Mouse (Mus musculus) CD4-positive helper T cell, adult 2 months (primary cell): ENCODE measurements around the gene Skap2.

Experiments used
- DNase-seq: peaks from one replicate; pipeline ENCODE4 v3.0.0-alpha.2; 2012; ENCODE audit warnings: low read depth, missing footprints, low spot score

Skap2 gene

DNA sequence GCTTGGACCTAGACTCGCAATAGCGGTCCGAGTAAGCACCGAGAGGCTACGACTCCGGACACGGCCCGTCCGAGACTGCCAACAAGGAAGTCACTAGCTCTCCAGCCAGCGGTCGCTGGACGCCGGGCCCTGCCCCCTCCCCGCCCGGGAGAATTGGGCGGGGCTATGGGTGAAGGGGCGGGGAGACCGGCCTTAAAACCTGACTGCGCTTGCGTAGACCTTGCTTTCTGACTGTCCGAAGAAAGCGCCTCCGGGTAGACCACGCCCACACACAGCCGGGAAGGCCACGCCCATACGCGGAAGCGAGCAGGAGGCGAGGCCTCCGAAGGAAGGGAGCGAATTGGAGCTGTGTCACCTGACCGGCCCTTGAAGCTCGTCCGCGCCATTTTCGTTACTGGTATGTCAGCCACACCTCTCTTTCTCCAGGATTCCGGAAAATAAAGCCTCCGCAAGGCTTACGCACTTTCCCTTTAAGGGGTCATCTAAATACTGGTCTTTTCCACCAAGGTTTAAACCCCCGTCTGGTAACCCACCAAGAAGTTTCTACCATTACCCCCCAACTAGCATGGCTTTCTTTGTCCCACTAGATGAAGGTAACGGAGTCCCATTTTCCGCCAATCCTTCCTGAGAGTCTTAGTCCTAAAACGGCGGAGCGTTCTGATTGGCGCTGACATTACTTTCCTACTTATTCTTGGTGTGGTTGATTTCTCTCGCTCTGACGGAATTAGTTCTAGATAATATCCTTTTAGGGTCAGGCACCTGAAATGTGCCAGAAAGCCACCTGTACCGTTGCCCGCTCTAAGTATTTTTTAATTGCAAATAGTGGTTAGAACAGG is at the start of gene Skap2:
TSS of gene Skap2 (minus strand) at position 141 of the 836 bp plus-strand sequence.
- peak; percentile 97 for DNase-seq

DNA sequence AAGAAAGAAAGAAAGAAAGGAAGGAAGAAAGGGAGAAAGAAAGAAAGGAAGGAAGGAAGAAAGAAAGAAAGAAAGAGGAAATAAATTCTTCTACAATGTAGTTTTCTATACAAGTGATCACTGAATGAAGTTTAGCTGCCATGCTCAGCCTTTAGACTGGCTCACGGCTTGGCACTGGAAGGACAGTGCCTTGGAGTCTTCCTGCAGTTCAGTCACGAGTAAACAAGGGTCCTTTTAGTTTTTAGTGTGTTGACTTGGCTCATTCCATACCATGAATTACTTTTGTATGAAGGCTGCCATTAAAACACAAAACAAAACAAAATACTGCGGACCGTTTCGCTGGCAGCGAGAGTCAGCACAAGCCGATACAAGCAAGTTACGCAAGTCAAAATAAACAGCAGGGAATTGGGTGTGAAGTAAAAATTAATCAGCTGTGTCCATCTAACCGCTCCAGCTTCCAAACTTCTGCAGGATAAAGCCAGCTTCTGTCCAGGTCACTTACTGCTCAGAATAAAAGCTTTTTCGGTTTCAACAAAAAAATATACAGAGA is 46.6 kb upstream of the Skap2 start:
- DNase-seq = no peak

DNA sequence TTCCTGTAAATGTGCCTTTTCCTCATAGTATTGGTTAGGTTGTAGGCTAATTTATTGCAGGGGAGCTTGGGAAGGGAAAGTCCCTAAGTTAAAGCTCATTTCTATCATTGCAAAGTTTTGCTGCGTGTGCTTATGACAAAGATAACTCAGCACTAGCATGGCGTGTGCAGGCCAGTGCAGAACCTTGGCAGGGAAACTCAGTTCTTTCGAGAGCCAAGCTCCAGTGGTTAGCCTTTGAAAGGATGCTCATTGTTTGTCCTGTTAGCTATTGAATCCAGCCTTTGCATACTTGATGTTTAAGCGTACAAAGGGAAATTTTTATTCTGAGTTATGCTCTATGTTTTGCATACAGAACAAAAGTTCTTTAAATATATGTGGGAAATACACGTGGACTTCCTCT is 45.8 kb upstream of the Skap2 start:
- DNase-seq = no peak

DNA sequence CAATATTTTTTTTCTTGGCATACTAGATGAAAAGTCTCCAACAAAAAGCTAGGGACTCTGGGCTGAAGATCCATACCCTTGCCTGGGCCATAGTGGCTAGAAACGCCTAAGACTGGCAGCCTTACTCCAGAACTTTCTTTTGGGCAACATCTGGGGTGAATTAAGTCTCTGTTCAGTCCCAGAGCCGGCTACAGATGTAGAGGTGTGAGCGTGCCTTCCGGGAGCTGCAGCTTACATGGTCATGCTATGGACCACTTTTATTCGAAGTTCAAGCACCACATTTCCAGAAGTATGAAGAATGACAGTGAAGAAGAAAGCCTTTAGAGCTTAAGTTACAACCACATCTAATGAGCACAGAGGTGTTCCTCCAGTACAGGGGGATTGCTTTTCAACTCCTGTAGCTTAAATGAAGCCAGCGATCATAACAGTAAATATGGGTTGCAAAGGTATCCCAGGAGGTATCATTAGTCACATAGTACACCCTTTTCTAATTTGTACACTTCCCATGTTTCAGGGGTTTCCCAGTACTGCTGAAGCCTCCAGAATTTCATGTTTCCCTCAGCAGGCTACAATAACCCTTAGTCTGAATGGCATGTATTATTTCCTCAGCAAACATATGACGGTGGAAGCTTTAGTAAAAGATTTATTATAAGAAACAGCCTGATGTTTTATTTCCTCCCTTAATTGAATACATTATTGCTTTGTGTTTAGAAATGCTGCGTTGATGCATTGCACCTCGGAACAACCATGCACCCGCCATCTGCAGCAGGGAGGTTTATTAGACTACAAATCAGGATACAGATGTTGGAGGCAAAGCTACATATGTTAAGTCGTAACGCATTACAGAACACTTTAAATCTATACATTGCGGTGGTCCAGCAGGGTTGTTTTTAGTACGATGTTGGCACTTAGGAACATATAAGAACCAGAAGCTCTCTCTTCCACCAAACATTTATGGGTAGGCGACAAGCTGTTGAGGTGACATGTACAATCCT is 41.5 kb upstream of the Skap2 start:
- DNase-seq = no peak

DNA sequence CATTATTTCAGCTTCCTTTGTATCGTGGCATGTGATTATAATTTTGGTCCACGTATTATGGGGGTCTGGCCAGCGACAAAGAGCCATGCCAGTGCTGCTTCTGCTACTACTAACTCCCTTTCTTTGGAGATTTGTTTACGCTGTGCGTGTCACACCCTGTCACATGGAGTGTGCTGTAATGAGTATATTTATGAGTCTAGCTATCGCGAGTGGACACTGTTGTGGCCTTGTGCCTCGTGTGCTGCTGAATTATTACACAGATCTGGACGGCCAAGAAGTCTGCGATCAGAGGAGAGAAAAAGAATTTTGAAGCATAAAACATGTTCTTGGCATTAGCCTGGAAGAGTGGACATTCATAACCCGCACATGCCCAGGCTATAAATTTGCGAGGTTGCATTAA is 37.7 kb upstream of the Skap2 start:
- DNase-seq = no peak

DNA sequence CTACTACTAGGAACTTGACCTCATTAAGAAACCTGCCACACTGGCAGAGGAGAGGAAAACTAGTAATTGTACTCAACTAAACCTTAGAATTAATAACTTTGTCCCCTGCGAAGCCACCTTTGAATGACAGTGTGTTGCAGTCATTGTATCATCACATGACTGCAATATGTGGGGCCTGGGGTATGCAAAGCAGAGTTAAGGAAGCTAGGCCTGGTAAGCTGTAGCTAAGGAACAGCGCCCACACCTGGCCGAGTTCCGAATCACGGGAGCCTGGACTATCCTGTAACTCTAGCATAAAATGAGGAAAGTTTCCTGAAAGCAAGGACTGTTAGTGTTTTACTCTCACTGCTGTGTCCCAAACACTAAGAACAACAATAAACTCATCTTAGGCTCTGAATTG is 33.2 kb upstream of the Skap2 start:
- no peak for DNase-seq

DNA sequence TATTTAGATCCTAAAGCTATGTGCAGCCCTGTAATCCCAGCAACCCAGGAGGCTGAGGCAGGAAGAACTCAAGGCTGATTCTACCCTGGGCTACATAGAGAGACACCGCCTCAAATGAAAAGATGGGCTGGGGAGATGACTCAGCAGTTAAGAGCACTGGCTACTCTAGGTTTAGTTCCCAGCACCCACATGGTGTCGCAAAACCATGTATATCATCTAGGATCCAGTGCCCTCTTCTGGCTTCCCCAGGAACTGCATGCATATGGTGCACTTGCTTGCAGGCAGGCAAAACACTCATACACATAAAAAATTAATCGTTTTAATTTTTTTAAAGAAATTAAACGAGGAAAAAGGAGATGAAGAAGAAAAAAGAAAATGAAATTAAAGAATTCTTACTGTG is 23.7 kb upstream of the Skap2 start:
- peak; percentile 7 for DNase-seq

DNA sequence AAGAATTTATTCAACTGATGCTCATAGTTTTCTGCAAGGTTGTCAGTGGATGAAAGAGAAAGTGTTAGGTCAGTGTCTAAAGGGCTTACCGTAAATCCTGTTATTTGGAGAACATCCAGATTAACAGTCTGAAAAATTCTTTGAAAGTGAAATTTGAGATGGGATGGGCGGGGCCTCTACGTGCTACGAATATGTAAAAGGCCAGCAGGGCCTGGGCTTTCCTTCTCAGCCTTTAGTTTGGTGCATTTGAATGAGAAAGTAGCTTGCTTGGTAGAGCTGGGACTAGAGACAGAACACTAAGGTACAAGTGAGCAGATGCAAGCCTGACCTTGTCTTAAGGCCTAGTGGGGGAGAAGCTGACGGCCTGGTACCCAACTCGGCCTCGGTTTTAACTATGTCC is 18.8 kb upstream of the Skap2 start:
- no peak for DNase-seq

DNA sequence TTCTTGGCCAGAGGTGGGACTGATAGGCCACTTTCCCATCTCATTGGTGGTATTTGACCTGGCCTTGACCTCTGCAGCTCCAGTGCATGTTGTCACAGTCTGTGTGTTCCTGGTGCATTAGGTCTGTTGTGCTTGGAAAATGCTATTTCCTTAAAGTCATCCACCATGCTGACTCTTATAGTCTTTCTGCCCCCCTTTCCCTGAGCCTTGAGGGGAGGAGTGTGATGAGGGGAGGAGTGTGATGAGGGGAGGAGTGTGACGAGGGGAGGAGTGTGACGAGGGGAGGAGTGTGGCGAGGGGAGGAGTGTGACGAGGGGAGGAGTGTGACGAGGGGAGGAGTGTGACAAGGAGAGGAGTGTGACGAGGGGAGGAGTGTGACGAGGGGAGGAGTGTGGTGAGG is 15.8 kb upstream of the Skap2 start:
- no peak for DNase-seq

DNA sequence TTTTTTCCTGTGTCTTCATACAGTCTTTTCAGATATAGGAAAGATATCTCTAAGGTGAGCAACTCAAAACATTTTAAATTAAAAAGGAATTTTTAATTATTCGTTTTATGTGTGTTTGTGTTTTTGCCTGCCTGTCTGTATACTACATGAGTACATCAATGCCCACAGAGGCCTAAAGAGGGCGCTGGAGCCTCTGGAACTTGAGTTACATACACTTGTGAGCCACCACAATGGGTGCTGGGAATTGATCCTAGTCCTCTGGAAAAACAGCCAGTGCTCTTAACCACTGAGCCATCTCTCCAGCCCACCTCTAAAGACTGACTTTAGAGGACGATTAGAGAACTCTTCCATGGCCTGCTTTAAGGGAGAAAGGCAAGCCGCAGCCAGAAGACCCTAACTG is 14.8 kb upstream of the Skap2 start:
- DNase-seq = no peak

DNA sequence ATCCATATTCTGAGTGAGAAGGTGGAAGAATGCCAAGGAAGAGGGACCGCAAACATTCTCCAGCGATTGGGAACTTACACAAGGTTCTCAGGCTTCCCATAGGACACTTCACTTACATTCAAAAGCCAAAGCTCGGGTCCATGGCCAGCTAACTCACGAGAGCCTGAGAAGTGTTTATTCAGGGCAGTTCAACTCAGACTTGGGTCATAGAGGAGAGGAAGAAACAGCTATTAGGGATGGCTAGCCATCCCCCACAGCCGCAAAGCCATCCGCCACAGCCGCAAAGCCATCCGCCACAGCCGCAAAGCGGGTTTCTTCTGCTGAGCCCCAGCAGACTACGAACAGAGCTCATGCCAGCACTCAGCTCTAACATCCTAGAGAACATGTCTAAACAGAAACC is 13.9 kb upstream of the Skap2 start:
- no peak for DNase-seq

DNA sequence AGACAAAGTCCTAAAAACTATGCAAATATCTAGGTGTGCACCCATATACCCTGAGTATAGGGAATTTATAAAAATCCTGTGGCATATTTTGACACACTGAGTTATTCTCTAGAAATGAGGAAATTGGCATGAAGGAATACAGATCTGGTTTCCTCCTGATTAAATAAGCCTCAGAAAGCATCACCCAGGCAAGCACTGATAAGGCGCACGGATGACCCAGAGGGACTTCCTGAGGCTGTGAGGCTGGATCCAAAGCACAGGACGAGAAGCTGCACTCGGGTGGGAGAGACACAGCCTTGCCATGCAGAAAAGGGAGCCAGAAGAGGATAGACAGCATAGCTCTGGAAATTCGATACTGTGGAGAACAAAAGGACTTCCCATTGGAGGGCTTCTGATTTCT is 12.4 kb upstream of the Skap2 start:
- DNase-seq = no peak

DNA sequence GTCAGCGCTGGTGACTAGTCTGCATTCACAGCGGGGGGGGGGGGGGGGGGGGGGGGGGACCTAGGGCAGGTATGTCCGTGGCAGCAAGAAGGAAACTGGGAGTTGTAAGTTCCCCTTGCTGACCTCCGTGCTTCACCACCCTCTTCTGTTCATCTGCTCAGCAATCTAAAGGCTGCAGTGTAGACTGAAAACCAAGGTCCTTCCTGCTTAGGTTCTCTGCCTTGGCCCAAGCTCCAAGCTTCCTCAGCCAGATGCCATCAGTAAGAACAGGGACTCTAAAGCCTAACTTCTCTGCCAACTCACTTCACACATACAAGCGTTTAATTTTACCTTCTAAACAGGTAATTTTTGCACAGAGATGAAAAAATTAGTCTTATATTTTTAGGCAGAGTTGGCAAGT is 10.0 kb upstream of the Skap2 start:
- no peak for DNase-seq

DNA sequence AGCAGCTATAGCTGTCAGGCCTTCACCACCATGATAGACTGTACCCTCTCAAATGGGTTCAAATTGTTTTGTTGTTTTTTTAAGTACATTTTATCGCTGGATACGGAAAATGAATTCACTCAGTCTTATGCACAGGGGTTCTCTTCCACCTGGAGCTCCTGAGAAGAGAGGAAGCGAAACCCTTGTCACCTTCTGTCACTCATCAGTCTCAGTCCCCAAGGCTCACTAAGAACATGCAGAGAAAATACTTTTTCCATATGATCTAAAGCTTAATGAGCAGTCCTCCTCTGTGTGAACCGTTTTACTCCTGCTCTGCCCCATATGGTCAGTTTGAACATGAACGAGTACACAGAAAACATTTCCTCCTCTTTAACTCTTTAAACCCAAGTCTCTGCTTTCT is 7.9 kb upstream of the Skap2 start:
- DNase-seq = no peak

DNA sequence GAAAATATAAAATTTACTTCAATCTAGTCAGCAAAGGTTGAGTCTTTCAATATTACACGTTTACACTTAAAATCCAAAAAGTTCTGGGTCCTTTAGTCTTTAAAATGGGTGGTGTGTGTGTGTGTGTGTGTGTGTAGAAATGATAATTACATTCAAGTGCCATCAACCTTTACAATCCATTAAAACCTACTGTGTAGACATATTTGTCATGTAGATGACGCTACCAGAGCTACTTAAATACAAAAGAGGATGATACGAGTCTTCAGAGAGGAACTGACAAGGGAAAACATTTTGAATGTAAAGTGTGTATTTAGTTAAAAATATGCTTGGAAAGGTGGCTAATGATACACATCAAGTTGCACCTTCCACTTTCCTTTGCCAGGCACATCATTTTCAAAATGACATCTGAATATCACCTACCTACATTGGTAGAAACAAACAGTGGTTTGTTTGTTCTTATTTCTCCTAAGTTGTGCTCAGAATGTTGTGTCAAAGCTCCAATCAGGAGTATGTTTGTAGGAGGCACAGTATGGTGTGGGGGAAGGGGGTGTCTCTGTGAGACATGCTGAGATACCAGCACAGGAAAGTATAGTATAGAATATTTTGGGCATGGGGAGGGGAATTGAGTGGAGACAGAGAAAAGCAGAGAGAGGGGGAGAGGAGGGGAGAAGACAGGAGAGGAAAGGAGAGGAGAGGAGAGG is 1.0 kb upstream of the Skap2 start:
- no peak for DNase-seq

DNA sequence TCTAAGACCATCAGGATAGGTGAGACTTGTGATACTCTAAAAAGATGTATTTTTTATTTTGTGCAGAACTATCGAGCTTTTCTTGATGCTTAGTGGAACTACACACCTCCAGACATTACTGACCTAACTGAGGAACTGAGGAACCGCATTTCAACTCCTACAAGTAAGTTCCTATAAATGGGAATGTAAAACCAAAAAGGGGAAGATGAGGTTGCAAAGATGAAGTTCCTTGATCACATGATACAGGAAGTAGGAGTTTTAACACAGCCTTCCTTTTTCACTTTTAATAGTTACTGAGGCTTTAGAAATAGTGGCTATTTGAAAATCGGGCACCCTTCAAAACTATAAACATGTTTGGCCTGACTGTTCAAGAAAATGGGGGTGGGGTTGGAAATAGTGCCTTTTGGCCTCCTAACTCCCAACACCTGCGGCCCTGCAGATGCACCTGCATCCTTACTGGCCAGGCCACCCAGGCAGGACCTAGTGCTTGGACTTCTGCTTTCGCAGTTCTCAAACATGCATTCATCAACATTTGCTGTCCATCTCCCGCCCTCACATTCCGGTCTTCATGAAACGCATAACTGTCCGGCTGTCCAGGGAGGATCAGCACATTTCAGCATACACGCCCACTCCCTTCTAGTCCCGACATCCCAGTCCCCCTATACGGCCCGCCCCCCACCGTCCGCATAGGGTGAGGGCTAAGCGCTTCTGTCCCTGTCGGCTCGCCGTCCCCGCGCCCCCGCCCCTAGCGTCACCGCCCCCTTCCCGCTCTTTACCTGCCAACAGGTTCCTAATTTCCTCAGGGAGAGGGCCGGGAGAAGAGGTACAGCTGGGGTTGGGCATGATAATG is 565 bp downstream of the Skap2 start:
- DNase-seq = no peak

DNA sequence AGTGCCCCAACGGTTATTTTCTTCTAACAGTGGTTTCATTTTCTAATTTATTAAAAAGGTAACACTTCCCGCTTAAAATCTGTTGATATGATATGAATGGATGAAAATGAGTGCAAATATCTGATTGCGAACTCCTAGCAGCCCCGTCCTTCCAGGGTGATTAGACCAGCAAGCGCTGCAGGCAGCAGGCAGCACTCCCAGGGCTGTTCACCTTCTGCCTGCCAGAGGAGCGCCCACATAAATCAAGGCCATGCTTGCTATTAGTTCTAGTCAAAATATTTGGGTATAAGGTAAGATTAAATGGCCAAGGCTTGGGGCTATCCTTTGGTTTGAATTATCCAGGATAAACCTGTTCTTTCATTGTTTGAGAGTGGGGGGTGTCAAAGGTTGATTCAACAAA is 3.0 kb downstream of the Skap2 start:
- no peak for DNase-seq

DNA sequence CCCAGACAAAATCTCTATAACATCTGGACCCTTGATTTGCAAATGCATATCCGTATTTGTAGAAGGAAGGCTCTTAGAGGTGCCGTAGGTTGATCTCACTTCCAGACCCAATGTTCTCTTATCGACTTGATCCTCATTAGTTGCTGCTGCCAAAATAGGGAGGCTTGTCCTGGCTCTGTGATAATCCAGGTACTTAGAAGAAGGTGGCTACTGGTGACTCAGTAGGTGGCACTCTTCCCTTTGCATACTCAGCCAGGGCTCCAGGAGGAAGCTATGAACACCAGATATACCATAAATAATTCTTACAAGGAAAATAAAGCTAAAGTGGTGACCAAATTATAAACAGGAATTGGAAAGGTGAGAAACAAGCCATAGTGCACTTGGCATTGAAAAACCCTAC is 3.6 kb downstream of the Skap2 start:
- DNase-seq = no peak

DNA sequence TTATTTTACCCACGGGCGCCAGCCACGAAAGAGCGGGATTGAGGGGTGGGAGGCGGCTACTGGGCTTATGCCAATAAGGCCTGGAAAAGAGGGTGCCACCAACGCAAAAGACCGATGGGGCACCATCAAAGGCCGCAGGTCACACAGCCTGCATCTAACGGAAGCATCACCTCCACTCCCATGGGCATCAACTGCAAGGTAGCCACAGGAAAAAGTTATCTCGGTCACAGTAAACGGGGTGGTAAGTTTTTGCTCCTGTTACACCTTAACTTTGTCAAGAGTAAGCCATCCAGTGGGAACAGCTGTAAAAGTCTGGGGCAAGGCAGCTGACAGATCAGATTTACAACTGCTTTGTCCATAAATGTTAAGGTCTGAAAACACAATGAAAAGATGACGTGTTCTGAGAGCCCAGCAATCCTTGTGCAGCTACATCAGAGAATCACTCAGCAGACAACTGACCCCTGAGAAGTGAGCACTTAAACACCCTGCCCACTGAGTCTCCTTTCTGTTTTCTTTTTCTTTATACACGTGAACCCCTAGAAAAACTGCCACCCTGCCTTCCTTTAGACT is 5.6 kb downstream of the Skap2 start:
- no peak for DNase-seq

DNA sequence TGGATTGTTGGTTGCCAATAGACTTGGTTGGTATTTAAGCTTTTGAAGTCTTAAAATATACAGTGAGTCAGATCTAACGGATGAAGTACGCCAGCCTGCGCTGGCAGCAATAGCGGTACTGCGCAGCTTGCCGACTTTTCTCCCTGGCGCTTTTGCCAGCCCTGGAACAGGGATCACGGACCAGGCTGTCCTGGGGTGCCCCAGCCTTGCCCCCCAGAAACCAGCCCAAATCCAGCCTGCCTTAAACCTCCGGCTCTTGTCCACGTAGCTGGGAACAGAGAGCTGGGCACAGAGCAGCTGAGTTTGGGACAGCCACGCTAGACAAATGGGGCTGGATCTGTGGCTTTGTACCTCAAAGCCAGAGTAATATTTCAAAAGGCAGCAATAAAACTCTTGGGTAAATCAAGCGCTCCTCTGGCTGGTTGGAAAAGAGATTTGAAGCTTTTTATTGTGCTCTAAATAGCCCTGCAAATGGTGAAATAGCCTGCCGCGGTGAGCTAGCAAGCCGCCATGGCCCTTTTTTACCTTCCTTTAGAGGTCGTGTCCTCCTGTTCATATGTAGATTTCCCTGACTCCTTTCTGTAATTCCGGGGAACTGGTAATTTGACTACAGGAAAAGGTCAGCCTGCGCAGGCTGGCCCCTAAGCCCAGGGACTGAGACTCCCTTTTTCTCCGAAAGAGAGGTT is 6.2 kb downstream of the Skap2 start:
- no peak for DNase-seq
